Mouse (Mus musculus) gastrocnemius, adult 2 months (tissue): ENCODE results near the gene Fam193b. TPM values are rescaled to one million over a fixed set of nuclear protein-coding genes. Genes with fewer than 3 reads are reported as not detected.

Experiments used
- DNase-seq: peaks from one replicate; pipeline ENCODE4 v3.0.0; 2022
- H3K27ac ChIP-seq: fragments of 200-600 bp; 2 replicates; pipeline ENCODE4 v1.8.1; 2022; ENCODE audit warnings: mild to moderate bottlenecking
- H3K4me3 ChIP-seq: fragments of 200-600 bp; 2 replicates; pipeline ENCODE4 v1.8.1; 2022; ENCODE audit warnings: mild to moderate bottlenecking, moderate library complexity
- CTCF ChIP-seq: fragments of 200-600 bp; IDR thresholded peaks from 2 replicates; pipeline ENCODE4 v1.8.1; 2022; ENCODE audit warnings: antibody characterized with exemption, mild to moderate bottlenecking, moderate library complexity
- intact Hi-C: fragments of 180-260 bp; cut with DNase I; formaldehyde crosslinking; loops from one replicate; pipeline ENCODE4 v1.15.1; 2025
- long read RNA-seq, 2 experiments: library from polyadenylated mRNA; stranded (forward); transcript quantifications; one replicate each; pipeline ENCODE4 v2.0.0; 2021
- total RNA-seq, 2 experiments: library from RNA; stranded (reverse); gene quantifications; 2 replicates each; pipeline ENCODE4 v1.2.3; 2021

The Fam193b gene
- 10 to 100 TPM; 14.4 to 16.6 TPM for total RNA-seq
- long read RNA-seq, experiment 1, full-length matches to known transcripts = 3 of 15 reads
- long read RNA-seq, experiment 1, partial matches to known transcripts = 2 of 15 reads
- long read RNA-seq, experiment 1, other reads (novel, unspliced or antisense) = 10 of 15 reads
- long read RNA-seq, experiment 2, partial matches to known transcripts = 4 of 11 reads
- long read RNA-seq, experiment 2, other reads (novel, unspliced or antisense) = 7 of 11 reads

DNA sequence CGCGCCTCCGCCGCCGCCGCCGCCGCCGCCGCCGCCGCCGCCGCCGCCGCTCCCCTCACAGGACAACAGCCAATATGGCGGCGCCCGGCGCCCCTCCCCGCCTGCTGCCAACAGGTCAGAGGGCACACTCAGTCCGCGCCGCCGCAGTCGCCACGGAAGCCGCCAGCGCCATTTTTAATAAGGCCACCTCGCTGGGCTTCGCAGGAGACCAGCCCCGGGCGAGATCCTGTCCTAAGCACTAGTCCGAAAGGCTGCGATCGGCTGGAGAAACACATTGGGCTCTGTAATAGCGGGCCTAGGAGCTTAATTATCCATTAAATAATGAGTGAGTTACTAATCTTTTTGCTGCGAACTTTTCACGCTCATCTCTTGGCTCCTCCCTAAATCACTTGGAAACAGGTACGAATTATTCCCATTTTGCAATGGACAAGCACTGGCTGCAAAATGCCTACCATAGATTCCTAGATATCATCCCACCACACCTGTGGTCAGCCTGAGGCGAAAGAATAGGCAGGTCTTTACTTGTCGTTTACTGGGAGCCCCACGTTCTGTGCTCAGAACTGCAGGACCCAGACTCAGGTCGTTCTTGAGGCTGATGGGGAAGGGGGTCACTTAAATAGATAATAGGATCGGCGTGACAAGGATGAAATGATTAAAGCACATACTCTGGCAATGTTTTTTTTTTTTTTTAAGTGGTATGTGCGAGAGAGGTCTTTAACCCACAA is at the start of gene Fam193b:
Fam193b (minus strand) TSS at position 94 of the 725 bp plus-strand sequence.
- intact Hi-C loops = loop anchor here (2.0 to 5.0 kb wide), 2 partner anchors 22 to 34 kb away; partner anchors contain the start of gene Ddx41
- TF ChIP-seq CTCF = no peak
- peak within 1 kb of the TSS; percentile 85 for H3K27ac ChIP-seq
- peak within 1 kb of the TSS; percentile 95 for H3K4me3 ChIP-seq
- peak; percentile 96 for DNase-seq

DNA sequence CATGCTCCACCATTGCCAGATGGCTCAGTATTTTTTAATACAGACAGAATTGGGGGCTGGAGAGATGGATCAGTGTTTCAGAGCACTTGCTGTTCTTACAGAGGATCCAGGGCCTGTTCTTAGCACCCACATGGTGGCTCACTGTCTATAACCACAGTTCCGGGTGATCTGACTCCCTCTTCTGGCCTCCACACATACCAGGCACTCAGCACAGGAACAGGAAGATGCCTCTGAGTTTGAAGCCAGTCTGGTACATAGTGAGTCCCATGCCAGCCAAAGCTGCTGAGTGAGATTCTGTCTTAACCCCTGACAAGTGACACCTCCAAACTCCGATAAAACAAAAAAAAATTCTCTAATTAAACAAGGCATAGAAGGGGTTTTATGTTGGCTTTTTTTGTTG is 49.4 kb upstream of the Fam193b start:
- Histone ChIP-seq H3K4me3 (no peak overlapping the region), H3K27ac (no peak overlapping the region)
- no peak for TF ChIP-seq CTCF
- DNase-seq = no peak
- intact Hi-C loops = no loop called here

DNA sequence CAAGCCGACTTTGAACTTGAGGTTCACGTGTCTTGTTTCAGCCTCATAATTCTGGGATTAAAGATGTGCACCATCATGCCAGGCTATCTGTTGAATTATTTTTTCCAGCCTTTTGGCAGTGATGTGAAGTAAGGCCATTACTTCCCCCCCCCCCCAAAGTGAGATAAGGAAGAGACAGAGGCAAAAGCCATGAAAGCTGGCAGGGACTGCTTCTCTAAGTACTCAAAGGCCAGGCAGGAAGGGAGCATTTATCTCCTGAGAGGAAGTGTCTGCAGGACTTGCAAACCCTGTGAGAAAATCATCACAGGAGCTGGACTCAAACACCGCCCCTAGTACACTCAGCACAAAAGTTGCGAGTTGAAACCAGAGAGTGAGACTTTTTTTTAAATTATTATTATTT is 48.4 kb upstream of the Fam193b start:
- TF ChIP-seq CTCF = no peak
- intact Hi-C loops = no loop called here
- no peak overlapping the region for H3K27ac ChIP-seq
- no peak for DNase-seq
- H3K4me3 ChIP-seq = no peak overlapping the region

DNA sequence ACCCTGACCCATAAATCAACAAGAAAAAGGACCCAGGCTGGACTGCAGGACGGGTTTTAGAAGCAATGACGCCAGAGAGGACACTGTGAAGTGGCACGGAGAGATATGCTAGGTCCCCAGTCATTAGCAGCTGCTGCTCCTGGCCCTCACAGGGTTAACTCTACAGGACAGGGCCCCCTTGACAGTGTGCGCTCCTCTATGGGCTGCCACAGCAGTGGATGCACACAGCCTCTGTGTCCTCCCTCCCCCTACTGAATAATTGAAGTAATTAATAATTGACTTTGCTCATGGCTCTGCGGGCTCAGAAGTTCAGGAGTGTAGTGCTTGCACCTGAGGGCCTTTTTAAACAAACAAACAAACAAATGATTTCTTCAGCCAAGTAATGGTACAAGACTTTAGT is 42.6 kb upstream of the Fam193b start:
- no peak for DNase-seq
- Histone ChIP-seq H3K27ac (no peak overlapping the region), H3K4me3 (no peak overlapping the region)
- intact Hi-C loops = no loop called here
- TF ChIP-seq CTCF = no peak

DNA sequence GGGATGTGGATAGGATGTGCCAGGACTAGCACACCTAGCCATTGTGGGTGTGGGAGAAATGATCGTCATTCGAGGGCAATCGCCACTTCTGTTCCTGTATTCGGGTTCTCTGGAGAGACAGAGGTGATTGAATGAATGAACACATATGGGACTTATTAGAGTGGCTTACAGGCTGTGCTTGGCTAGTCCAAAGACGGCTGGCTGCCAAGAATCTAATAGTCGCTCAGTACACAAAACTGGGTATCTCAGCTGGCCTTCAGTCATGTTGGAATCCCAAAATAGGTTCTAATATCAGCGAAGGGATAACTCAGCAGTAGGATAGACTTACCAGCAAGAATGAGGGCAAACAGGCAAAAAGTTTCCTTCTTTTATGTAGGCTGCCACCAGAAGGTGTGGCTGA is 41.1 kb upstream of the Fam193b start:
- TF ChIP-seq CTCF = no peak
- intact Hi-C loops = no loop called here
- no peak overlapping the region for H3K4me3 ChIP-seq
- no peak overlapping the region for H3K27ac ChIP-seq
- no peak for DNase-seq

DNA sequence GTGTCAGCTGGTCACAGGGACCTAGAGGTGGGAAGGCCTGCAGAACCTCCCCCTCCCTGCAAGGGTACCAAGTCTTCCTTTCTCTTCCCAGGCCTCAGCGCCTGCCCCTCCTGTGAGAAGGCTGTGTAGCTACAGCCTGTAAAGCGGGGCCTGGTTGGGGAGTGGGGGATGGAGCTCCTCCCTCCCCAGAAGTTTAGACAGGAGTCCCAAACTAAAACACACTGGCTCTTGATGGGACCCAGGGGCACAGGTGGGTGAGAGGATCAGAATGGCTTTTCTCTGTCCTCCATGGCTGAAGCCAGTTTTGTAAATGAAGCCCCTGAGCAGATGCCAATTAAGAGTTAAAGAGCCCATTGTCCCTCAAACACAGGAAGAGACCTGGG is 36.7 kb upstream of the Fam193b start:
- no peak overlapping the region for H3K27ac ChIP-seq
- no peak overlapping the region for H3K4me3 ChIP-seq
- no peak for DNase-seq
- no peak for TF ChIP-seq CTCF
- intact Hi-C loops = no loop called here

DNA sequence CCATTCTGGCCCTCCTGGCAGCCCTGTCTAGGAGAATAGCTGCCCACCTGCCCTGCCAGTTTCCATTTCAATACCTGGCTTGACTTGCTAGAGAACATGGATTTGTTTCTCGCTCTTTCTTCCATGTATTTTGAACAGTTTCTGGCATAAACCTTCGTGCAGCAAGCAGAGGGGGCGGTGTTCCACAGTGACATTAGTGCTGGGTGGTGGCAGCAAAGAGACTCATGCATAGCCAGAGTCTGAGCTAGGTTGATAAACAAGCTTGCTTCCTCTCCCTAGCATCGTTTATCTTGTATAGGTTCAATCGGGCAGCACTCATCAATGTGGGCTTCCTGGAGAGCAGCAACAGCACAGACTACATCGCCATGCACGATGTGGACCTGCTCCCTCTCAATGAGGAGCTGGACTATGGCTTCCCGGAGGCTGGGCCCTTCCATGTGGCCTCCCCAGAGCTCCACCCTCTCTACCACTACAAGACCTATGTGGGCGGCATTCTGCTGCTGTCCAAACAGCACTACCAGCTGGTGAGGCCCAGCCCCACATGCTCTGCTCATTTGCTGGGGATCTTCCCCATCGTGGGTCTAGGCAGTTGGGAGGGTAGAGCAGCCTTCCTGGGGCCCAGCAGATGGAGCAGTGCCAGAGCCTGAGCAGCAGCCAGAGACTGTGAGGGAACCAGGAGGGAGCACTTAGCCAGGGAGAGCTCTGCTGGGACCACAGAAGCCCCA is 36.1 kb upstream of the Fam193b start:
- H3K4me3 ChIP-seq = no peak overlapping the region
- no peak for DNase-seq
- intact Hi-C loops = no loop called here
- no peak for TF ChIP-seq CTCF
- no peak overlapping the region for H3K27ac ChIP-seq

DNA sequence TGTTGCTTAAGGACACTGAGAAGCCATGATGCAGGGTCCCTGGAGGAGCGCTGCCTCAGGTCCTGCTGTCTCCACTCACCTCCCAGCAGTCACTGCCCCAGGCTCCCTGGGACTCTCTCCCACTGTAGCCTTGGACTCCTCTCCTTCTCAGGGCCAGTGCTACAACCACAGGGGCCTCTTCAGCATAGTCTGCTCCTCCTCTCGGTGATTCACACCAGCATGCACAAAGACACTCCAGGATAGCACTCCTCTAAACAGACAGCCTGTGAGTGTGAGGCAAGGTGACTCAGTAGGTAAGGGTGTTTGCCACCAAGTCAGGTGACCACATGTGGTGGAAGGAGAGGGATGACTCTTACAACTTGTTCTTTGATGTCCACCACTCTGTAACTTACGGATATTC is 33.7 kb upstream of the Fam193b start:
- DNase-seq = no peak
- intact Hi-C loops = loop anchor here (5.0 kb wide), 1 partner anchor 123 kb away; the partner anchor contains the start of gene Pcbd2
- H3K27ac ChIP-seq = no peak overlapping the region
- H3K4me3 ChIP-seq = no peak overlapping the region
- no peak for TF ChIP-seq CTCF

DNA sequence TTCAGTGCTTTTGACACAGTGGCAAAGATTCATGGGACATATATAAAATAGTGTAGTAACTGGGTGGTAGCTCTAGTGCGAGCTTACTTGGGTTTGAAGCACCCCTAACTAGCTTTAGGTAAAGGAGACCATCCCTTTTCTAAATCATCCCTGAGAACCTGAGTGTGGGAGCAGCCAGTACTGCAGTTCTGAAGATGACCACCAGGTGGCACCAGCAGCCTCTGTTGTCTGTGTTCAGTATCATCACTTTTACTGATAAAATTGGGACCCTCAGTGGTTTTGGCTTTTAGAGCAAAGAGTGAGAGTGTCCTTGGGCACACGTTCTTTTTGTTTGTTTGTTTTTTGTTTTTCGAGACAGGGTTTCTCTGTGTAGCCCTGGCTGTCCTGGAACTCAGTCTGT is 30.7 kb upstream of the Fam193b start:
- intact Hi-C loops = loop anchor here (1.0 to 5.0 kb wide), 2 partner anchors 39 to 126 kb away; partner anchors contain the start of gene Pcbd2
- Histone ChIP-seq H3K4me3 (no peak overlapping the region), H3K27ac (no peak overlapping the region)
- no peak; the same call in 1 of the 2 replicates for TF ChIP-seq CTCF
- peak; percentile 82 for DNase-seq

DNA sequence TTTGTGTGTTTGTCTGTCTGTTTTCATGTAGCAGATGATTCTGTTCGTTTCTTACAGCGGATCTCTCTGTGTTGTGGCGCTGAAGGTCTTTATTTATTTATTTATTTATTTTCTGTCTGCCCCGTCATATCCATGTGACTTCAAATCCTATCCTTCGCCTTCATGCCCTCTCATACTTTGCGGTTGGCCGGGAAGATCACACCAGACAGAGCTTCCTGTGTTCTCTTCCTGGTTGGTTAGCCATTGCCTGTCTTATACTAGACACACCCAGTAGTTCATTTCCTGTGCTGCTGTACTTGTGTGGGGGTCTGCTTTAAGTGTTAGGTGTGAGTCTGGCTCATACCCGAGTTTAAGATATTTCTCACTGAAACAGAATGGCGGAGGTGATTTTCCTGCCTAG is 29.7 kb upstream of the Fam193b start:
- no peak for DNase-seq
- intact Hi-C loops = loop anchor here (1.0 to 5.0 kb wide), 2 partner anchors 40 to 127 kb away; partner anchors contain the start of gene Pcbd2
- Histone ChIP-seq H3K4me3 (peak overlapping the region; percentile 86), H3K27ac (peak overlapping the region; percentile 86)
- TF ChIP-seq CTCF = no peak

DNA sequence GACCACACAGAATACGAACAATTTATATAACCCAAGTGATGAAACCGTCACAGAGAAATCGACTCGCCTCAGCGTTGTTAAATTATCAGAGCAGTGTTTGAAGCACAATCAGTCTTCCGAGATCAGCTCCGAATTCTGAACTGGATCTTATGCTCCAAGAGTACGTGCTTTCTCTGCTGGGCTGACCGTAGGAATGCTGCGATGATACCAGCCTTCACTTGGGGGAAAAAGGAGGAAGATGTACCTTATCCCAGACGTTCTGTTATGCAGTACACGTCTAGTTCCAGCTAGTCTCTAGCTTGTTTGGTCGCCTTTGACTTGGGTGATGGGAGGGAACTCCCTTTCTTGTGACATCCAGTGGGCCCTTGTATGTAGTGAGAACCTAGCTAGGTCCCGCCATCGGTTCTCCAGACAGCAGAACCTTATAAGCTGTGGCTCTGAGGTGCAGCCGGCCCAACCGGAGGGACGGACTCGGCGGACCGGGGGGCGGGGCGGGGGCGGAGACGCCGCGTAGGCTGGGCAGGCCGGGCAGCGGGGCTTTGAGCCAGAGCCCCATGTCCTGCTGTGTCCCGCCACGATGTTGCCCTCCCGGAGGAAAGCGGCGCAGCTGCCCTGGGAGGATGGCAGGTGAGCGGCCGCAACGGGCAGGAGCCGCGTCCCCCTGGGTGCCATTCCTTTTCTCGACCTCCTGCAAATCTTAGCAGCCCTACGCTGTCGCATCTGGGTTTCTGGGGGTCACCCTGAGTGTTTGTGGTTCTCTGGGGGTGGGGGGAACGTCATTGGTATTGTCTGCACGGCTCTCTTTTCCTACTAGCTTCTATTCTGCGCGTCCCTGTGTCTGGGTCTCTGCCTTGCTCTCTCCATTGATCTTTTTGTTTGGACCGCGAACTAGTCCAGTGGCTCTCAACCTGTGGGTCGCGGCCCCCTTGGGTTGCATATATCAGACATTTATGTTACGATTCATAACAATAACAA is 28.9 kb upstream of the Fam193b start, which contains the start of gene B4galt7:
B4galt7 (plus strand) TSS at position 331 of the 975 bp plus-strand sequence.
- peak; percentile 94 for DNase-seq
- TF ChIP-seq CTCF = no peak
- intact Hi-C loops = loop anchor here (5.0 kb wide), 1 partner anchor 127 kb away; the partner anchor contains the start of gene Pcbd2
- peak within 1 kb of the TSS; percentile 86 for H3K27ac ChIP-seq
- peak within 1 kb of the TSS; percentile 86 for H3K4me3 ChIP-seq

DNA sequence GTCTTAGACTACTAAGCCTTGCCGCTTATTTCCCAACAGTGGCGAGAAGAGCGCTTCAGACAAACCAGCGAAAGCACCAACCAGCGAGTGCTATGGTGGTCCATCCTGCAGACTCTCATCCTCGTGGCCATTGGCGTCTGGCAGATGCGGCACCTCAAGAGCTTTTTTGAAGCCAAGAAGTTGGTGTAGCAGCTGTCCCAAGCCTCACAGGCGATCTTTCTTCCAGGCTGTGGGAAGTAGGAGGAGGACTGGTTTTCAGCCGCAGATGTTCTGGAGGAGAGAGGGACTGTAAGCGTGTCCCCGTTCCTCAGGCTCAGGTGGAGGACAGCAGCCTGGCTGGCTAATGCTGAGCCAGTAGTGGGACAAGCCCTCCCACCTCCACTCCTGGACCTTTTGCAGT is 25.9 kb upstream of the Fam193b start:
- H3K27ac ChIP-seq = no peak overlapping the region
- no peak for DNase-seq
- TF ChIP-seq CTCF = no peak
- H3K4me3 ChIP-seq = no peak overlapping the region
- intact Hi-C loops = no loop called here
